Mouse (Mus musculus): ENCODE data around the gene Vav3.

Gene Vav3

DNA sequence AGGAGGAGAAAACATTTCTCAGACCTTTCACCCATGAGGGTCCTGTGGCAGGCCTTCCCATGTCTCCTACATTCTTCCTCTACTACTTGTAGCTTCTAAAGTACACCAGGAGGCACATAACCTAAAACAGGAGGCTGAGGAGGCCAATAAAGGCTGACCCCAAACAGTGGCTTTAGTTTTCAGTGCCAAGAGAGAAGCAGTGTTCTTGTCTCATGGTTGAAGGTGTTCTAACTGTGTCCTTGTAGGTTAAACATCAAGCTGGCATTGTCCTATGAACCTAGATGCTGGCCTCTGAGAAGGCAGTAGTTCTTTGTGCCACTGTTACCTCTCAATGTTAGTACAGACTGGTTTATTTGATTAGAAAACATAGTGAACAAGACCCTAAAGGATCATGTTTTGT, 245.5 kb downstream of the Vav3 start:
- no peak for DNase-seq (ENCODE audit: low read depth)

DNA sequence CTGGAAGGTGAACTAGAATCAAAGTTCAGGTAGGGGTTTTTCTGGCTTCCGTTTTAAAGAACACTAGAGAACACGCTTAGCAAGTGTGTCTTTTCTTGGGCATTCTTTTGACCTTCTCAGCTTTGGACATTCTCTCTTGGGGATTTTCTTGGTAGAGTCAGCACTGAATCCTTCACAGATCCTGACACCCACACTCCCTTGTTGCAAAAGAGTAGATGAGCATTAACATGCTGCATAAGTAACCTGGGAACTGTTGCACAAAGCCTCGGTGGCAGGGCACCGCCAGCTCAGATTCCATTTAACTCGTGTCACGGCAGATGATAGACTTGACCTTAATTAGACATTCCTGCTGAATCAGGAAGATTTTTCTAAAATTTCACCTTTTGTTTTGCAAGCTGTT, 252.5 kb downstream of the Vav3 start:
- DNase-seq (ENCODE audit: low read depth): no peak

DNA sequence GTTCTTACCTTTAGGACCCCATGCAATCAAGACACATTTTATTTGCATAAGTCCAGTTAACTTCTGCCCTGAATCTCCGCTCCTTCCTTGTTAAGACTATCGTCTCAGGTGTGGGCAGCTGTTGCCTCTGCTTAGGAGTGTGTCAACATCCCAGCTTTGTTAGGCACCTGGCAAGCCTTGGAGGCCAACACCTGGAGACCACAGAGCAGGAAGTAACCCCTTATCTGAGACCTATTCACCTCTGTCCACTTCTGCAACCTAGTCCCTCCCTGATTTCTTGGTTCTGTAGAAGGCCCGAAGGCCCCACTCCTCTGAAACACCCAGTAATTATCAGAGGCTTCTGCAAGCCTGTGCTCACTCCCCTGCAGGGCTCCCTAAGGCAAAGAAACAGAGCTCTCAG, 255.6 kb downstream of the Vav3 start:
- DNase-seq (ENCODE audit: low read depth): no peak

DNA sequence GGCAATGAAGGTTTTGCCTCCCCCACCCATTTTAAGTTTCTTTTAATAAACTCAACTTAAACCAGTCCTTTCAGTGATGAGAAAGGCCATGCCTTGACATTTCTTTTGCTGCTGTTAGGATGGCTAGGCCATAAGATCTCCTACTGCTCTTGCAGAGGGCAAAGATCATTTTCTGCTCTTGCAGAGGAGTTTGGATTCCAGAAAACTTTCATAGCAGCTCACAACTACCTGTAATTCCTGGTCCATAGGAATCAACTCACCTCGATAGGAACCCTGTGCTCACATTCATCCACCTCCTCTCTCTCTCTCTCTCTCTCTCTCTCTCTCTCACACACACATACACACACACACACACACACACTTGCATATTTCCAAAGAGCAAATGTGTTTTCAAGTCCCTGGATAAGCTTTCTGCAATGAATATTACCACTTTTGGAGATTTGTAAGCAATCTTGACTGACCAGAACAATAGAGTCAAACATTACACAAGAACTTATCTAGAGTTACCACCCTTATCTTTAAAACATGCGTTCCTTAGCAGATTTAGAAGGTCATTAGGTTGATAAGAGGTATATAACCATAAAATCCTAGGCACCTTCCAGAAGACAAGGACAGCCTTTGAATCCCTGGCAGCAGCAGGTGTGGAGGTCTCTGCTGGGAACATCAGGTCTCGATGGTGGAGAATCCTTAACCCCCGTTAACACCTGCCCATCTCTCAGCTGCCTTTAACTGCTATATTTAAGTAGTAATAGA, 260.4 kb downstream of the Vav3 start:
- no peak for DNase-seq (ENCODE audit: low read depth)

DNA sequence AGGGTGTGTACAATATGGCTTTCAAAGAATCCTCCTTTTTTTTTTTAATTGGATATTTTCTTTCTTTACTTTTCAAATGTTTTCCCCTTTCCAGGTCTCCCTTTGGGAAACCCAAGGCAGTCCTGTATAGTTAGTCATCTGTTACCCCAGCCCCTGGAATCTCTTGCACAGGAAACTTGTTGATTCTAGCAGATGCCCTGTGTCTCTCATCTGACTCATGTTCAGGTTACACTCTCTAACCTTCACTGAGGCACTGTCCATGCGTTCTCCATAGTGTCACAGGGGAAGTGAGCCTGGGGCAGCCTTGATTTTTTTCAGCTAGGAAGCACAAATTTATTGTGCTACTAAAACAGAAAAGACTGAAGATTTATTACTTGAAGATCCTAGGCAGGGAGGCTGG, 262.3 kb downstream of the Vav3 start:
- DNase-seq (ENCODE audit: low read depth): no peak

DNA sequence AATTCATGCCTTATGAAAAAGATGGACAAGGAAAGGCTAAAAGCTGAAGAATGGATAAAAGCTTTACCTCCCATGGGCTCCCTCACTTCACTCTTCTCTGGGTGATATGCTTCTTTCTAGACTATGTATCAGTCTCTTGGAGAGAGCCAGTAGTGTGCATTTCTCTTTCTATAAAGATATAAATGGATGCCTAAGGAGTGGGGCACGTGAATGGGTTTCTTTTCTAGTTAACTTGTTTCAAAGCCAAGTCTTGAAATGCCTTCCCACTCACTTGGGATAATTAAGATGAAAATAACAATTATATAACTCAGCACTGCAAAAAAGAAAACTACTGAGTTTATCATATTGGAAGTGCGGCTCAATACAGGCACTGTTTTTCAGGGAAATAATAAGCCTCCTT, 265.7 kb downstream of the Vav3 start:
- DNase-seq (ENCODE audit: low read depth): no peak

DNA sequence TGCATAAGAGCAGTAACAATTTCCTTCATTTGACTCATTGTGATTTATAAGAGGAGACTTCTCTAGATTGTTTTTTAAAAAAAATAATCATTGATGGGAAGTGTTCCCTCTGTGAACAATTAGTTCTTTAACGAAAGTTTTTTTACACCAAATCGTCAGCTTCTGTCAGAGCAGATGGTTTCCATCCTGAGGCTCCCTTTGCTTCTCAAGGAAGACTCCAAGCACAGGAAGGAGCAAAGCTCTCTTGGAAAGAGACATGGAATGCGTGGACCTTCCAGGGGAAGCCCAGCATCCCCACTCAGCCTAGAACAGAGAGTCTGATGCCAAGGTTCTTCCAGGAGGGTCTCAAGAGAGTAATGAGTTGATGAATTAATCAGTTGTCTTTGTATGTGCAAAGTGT, 281.3 kb downstream of the Vav3 start:
- DNase-seq (ENCODE audit: low read depth): no peak

DNA sequence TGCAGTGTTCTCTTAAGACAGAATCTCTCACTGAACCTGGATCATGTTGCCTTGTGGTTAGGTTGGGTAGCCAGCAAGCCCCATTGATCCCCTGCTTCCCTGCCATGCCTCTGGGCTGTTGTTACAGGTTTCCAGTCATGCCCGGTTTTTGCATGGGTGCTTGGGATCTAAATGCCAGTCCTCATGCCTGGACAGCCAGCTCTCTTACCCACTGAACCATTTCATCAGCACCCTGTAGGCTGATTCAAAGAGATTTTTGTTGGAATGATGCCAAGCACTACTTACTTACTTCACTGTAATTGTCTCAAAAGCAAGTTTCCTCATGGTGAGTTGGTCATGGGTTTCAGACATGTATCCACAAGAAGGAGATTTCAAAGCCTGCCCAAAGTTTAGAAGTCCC, 281.9 kb downstream of the Vav3 start:
- DNase-seq (ENCODE audit: low read depth): peak; percentile 14

DNA sequence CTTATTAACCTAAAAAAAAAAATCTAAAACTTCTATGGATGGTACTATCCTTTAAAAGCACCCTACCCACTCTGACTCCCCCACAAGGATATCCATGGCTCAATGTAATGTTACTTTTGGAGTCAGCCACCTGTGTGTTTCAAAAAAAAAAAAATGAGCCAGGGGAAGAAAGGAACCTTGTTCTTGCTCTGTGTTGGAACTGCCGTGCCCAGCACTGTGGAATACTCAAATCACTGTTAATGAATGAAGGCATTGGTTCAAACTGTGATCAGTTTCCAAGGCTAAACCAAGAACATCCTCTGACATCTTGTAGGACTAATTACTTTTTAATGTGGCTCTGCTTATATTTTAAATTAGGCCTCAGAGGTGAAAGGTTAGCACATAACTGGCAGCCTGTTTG, 282.4 kb downstream of the Vav3 start:
- DNase-seq (ENCODE audit: low read depth): no peak

DNA sequence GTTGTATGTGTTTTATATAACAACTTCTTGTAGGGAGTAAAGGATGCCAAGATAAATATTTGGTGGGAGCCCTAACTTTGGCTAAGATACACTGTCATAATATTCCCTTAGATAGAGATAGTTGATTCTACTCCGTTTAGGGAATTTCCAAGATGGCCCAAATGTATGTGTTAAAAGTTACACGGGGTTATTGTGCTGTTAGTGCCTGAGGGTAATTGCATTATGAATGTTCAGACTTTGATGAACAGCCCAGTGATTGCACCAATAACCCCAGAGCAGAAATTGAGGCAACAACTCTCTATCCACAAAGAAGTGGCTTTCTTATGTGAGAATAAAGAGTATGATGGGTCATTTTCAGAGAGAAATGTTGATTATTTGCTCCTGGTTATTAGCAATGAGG, 283.3 kb downstream of the Vav3 start:
- DNase-seq (ENCODE audit: low read depth): no peak

DNA sequence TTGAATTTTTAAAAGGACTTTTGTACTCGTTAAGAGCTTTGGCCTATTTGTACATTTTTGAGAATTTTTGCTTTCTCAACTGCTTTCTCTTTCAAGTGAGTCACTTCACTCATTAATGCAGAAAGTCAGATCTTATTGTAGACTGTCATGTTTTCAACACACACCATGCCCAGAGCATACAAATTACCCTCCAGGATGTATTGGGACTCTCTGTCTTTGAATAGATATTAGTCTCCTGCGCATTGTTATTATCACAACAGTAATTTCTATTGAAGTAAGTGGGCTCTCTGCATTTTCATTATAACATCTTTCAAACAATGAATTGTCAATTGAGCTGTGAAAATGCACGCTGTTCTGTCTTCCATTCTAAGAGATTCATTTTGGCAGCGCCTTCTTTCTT, 295.6 kb downstream of the Vav3 start:
- no peak for DNase-seq (ENCODE audit: low read depth)

DNA sequence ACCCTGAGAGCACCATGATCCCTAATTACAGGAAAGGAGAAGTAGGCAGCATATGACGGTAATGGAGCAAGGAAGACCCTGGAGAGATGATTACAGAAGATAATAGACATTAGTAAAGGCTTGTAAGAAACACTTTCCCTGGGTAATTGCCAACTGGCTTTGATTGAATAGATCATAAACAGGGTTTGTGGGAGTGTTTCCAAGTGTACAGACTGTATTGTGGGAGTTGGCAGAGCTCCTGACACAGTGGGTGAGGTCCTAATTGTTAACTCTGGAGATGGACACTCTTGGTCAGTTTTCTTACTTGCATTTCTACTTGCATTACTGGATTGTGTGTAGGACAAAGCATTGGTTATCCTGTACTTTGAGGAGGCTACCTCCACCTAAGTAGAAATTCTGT, 298.9 kb downstream of the Vav3 start:
- DNase-seq (ENCODE audit: low read depth): no peak

DNA sequence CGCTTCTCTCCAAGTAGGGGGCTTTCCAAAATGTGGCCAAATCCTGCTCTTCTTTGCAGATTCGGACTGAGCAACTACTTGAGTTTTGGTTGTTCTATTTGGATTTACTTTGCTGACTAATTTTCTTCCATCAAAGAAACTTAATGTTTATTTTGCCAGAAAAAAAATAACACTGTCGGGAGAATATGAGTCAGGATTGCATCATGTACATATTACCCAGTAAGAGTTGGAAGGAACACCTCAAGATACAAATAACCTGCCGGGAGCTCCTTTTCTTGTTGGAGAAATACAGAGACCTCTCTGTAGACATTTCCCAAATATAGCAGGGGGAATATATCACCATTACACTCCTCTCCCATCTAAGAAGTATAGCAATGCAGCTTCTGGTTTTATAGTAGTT, 300.3 kb downstream of the Vav3 start:
- peak; percentile 15 for DNase-seq (ENCODE audit: low read depth)

DNA sequence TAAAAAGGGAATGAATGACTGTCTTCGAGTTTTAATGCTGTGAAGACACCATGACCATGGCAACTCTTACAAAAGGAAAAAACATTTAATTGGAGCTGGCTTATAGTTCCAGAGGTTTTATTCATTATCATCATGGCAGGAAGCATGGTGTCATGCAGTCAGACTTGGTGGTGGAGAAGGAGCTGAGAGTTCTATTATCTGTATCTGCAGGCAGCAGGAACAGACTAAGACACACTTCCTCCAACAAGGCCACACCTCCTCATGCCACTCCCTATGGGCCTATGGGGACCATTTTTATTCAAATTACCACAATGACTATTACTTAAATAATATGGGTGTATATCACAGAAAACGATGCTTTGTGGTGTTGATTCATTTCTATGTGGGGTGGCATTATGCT, 307.8 kb downstream of the Vav3 start:
- DNase-seq (ENCODE audit: low read depth): peak; percentile 61

DNA sequence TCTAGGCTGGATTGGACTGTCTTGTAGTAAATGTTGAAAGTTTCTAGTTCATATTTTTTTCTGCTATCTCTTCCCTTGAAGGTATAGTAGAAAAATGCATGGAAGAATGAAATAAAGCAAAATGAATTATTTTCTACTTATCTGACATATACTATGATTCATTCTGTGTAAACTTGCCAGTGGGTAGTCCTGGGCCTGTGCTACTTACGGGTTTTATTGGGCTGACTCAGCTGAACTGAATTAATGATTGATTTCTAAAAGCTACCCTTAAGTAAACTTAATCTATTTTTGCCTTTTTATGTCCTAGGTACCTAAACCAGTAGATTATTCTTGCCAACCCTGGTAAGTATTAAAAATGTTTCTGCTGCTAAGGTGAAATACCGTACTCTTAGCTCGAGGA, 311.0 kb downstream of the Vav3 start:
- DNase-seq (ENCODE audit: low read depth): no peak

DNA sequence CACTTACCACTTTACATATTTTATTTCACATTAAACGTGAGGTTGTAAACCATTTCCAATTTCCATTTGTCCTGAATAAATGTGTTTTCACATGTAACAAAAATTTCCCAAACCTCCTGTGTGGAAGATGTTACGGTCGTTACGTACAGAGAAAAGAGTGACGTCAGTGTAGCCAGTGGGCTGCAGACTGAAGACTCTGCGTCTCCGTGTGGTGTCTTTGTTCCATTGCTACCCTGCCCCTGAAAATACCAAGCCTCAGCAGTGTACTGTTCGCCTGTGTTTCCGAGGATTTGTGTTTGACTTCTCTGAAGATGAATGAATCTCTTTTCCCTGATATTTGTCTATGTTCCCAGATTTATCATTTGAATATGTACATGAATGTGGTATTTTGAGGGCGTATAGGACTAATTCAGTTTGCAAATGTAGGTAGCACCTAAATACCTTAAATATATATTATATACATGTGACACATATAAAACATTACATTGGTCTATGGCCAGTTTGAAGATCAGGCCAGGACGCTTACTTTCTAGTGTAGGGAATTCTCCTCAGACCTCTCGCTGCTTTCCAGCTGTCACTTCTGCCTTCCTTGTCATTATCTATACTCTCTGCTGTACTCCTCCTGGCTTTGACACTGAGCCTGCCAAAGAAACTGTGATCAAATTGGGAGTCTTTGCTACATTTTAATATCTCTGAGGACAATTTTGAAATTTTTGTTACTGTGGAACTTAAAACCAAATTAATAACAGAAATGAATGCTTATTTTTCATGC, 312.6 kb downstream of the Vav3 start:
- DNase-seq (ENCODE audit: low read depth): no peak

DNA sequence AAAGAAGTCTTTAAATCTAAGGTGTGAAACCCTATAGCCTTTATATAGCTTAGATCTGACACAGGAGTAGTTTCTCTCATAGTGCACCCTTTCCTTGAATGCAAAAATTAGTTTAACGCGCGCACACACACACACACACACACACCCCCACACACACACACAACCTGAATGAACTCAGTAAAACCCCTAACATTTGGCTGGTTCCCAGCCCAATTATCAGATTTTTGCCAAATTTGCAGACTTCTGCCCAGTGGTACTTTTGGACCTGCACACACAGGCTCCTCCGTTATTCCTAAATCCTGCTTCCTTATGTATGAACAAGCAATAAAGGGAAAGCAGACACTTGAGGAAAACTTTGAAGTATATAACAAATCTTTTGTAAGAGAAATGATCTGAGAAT, 313.9 kb downstream of the Vav3 start:
- no peak for DNase-seq (ENCODE audit: low read depth)

DNA sequence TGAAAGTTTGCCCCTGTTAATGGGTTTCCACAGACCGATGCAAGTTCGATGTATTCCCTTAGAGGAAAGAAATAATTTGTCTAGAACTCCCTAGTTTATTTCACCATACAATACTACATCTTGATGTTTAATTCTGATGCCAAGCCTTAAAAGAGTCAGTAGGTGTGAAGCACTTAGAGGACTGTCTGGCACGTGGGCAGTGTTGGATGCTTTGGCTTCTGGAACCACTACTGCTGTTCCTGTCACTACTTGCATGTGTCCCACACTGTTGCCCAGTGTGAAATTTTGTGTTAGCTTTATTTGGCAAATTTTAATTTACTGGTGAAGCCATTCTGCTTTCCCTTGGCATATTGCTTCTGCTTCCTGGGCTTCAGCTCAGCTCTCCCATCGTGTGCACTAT, 331.3 kb downstream of the Vav3 start:
- DNase-seq (ENCODE audit: low read depth): no peak

DNA sequence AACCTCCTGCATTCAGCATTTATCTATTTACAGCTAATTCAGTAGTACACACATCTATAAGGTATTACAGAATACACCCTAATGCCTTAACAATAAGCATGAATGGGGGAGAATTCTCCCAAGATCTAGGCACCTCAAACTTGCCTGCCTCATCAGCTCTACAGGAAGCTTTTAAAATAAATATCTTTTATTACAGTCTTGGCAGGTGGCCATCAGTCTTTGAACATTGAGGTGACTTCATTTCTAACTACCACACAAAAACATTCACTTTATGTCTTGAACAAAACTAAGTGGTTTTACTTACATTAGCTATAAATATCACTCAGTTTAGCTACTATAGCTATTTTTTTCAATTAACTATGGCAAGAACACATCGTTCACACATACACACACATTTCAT, 332.5 kb downstream of the Vav3 start:
- DNase-seq (ENCODE audit: low read depth): peak; percentile 5

DNA sequence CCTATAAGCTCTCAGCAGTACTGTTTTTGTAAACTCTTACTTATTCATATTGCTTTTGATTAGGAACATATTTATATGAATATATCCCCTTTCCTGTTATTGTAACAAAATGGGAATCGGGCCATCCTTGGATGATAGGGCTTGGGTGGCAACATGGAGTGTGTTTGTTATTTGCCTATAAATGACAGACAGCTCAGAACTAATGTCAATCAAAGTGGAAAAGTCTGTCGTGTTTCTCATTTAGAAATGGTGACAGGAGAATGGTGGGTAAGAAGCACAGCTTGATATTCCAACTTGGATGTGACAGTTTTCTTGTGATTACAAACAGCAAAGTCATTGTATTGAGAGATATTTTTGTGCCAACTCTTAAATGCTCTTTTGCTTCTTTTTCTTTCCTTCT, 339.8 kb downstream of the Vav3 start:
- DNase-seq (ENCODE audit: low read depth): no peak

DNA sequence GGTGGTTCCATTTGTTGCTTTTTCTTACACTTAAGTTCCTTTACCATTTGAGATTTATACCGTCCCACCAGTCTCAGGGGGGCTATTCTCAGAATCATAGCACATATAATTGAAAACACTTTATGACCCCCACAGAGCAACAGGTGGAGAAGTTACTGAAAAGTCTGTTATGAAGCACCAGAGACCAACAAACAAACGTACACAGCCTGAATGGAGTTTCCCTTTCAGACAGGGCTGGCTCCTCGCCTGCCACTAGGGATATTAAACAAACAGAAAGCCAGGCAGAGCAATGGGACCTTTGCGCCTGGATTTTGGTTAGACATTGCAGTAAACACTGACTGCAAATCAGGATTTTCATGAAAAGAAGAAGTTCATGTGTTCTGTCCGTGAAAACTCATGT, 341.4 kb downstream of the Vav3 start:
- DNase-seq (ENCODE audit: low read depth): no peak

DNA sequence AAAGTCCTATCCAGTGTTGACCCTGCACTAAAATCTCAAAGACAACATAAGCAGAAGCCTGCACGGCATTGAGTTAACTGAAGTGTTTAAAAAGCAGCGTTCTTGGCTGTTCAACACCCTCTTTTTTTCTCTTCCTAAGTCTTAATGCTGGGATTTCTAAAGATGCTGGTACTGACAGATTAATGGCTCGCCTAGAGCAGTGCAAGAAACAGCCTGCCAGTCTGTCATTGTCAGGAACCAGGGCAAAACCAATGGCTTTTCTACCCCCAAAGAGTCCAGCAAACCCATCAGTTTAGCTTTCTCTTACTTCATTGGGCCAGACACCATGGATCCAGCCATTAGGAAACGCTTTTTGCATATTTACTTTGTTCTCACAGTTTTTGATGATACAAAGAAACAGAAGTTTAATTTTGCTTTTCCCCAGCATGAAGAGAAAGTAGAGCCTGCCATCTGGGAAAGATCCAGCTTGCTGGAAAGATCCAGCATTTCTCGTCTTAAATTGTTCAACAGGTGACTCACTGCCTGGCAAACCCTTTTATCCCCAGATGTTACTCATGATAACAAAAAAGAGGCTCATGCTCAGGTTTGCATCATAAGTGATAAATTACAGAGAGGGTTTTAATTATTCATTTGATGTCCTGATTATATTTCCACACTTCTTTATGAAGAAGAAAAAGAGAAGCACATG, 343.3 kb downstream of the Vav3 start:
- DNase-seq (ENCODE audit: low read depth): no peak

DNA sequence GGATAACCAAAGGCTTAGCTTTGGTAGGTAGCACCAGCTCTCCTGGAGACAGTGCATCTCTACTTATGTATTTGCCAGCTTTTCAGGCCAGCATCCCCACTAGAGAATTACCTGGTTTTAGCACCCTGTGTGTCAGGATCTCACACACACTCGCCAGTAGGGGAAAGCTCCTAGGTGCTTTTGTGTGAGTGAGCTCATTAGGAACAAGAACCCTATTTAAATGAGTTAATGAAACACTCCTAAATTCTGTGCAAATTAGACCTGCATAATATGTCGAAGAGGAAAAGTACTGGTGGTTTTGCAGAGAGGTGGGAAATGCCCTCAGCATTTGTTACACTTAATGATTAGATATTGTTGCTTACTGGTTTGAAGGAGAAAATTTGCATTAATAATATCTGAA, 350.1 kb downstream of the Vav3 start:
- DNase-seq (ENCODE audit: low read depth): no peak
